Mouse (Mus musculus) ES-E14 (cell line): Measurements from ENCODE around the gene Prkd2.

Experiments
- CHD2 ChIP-seq: IDR thresholded peaks from 2 replicates; pipeline ENCODE4 v1.6.1; 2014; ENCODE audit warnings: mild to moderate bottlenecking, low read depth, low read length, inconsistent platforms
- HCFC1 ChIP-seq: IDR thresholded peaks from 2 replicates; pipeline ENCODE4 v1.6.1; 2012; ENCODE audit warnings: low read length, inconsistent platforms, borderline replicate concordance; ENCODE audit not compliant: insufficient read depth
- MAFK ChIP-seq: IDR thresholded peaks from 2 replicates; pipeline ENCODE4 v1.6.1; 2014; ENCODE audit warnings: mild to moderate bottlenecking, low read depth, low read length, inconsistent platforms; ENCODE audit not compliant: insufficient read depth
- ZC3H11A ChIP-seq: IDR thresholded peaks from 2 replicates; pipeline ENCODE4 v1.6.1; 2012; ENCODE audit warnings: low read depth, mild to moderate bottlenecking, inconsistent platforms, low read length, borderline replicate concordance
- ZNF384 ChIP-seq: IDR thresholded peaks from 2 replicates; pipeline ENCODE4 v1.6.1; 2012; ENCODE audit warnings: low read depth, low read length, inconsistent platforms

DNA sequence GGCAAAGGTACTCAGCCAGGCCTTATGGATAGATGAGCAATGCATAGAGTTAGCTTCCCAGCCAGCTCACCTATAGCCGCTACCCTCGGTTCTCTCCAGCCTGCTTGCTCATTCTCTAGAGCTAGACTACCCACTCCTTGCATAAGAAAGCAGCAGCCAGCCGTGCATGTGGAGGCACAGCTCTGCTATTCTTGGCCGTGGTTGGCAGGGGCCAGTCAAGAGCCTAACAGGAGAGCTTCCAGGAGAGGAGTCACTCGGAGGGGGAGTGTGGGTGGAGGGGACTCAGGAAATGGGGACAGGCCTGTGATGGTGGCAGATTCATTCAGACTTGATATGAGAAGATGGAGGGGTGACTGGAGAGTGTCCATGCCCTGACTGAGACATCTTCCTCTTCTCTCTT is 19.0 kb upstream of the Prkd2 start:
- no peak for TF ChIP-seq CHD2
- TF ChIP-seq HCFC1: no peak
- TF ChIP-seq ZNF384: no peak
- no peak for TF ChIP-seq ZC3H11A
- TF ChIP-seq MAFK: no peak
